Mouse (Mus musculus): ENCODE results near the gene Gpatch2. TPM values are rescaled to one million over a fixed set of nuclear protein-coding genes. Genes with fewer than 3 reads are reported as not detected.

Gpatch2 gene
- polyA plus RNA-seq, 1 experiment from 2014 or later, result 19.5 TPM

DNA sequence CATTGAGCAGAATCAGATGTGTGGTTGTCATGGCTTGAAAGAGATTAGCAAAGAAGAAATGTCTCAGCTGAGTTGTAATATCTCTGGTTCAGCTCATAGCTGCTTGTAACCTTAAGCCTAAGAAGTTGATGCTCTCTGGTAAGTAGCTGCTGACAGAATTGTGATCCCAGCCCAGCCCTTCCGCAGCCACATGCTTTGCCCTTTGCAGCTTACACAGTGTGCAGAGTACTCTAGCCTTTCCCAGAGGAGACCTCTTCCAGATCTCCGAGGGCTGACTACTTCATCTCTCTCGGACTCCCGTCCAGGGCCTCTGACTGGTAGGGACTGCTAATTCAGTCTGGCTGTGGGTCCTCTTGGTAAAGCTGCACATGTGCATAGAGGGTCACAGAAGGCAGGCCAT lies 92.0 kb downstream of the Gpatch2 start:
- Histone ChIP-seq H3K27ac (ENCODE audit: low read length) (no peak overlapping the region), H3K9ac (ENCODE audit: low read depth, low read length) (no peak overlapping the region), H3K4me3 (ENCODE audit: low read depth, low read length) (no peak overlapping the region), H3K4me1 (ENCODE audit: control insufficient read depth, insufficient read depth, low read length) (no peaks in the 10 kb centered on the region; the same call in 1 of the 2 replicates), H3K4me2 (ENCODE audit: low read length) (no peak overlapping the region), H3K9me3 (replicated peaks; ENCODE audit: control insufficient read depth, low read length, poor library complexity, severe bottlenecking) (no peaks in the 10 kb centered on the region), H3K27me3 (ENCODE audit: control insufficient read depth, insufficient read depth, low read depth, low read length) (no peaks in the 10 kb centered on the region), H3K36me3 (ENCODE audit: control insufficient read depth, insufficient read depth, low read length) (peaks cover 2% of the 10 kb centered on the region; the same call in 1 of the 2 replicates)
- WGBS, result 94% methylated on average over 4 of the region's 4 CpGs
- no peak for ATAC-seq

DNA sequence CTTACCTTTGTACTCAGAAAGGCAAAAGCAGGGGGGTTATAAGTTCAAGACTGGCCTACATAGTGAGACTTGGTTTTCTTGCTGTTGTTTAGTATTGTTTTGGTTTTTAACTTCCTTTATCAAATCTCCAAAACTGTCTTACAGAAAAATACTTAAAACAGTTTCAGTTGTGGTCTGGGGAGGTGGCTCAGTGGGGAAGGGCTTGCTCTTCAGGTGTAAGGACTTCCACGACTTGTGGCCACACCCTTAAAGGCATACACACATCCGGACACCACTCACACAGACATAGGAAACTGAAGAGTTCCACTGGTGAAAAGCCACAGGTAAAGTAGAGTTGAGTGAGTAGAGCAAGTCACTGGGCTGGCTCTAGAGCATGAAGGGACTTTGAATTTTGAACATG lies 93.2 kb downstream of the Gpatch2 start:
- 90% methylated on average over 2 of the region's 2 CpGs for WGBS
- no peaks in the 10 kb centered on the region for H3K4me1 ChIP-seq (ENCODE audit: control insufficient read depth, insufficient read depth, low read length)
- no peak overlapping the region for H3K4me3 ChIP-seq (ENCODE audit: low read depth, low read length)
- H3K9ac ChIP-seq (ENCODE audit: low read depth, low read length), result no peak overlapping the region
- ATAC-seq, result no peak
- H3K4me2 ChIP-seq (ENCODE audit: low read length), result no peak overlapping the region
- peaks cover 2% of the 10 kb centered on the region; the same call in 1 of the 2 replicates for H3K36me3 ChIP-seq (ENCODE audit: control insufficient read depth, insufficient read depth, low read length)
- H3K27ac ChIP-seq (ENCODE audit: low read length), result no peak overlapping the region
- no peaks in the 10 kb centered on the region for H3K9me3 ChIP-seq (replicated peaks; ENCODE audit: control insufficient read depth, low read length, poor library complexity, severe bottlenecking)
- no peaks in the 10 kb centered on the region for H3K27me3 ChIP-seq (ENCODE audit: control insufficient read depth, insufficient read depth, low read depth, low read length)

DNA sequence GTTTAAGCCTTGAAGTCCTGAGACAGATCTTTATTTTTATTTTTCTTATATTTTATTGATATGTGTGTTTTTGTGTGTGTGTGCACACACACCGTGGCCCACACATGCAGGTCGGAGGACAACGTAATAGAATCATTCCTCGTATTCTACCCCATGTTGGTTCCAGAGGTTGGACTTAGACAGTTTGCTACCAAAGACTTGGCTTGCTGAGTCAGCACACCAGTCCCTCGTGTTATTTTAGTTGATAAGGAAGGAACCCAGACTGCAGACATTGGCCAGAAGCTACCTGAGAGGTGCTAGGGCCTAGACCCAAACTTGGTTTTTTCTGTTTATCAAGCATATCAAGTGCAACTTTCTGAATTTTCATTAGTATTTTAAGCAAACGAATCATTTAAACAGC lies 95.8 kb downstream of the Gpatch2 start:
- Histone ChIP-seq H3K4me1 (ENCODE audit: control insufficient read depth, insufficient read depth, low read length) (no peaks in the 10 kb centered on the region), H3K9ac (ENCODE audit: low read depth, low read length) (no peak overlapping the region), H3K36me3 (ENCODE audit: control insufficient read depth, insufficient read depth, low read length) (peaks cover 2% of the 10 kb centered on the region; the same call in 1 of the 2 replicates), H3K4me2 (ENCODE audit: low read length) (no peak overlapping the region), H3K9me3 (replicated peaks; ENCODE audit: control insufficient read depth, low read length, poor library complexity, severe bottlenecking) (no peaks in the 10 kb centered on the region), H3K27ac (ENCODE audit: low read length) (no peak overlapping the region), H3K4me3 (ENCODE audit: low read depth, low read length) (no peak overlapping the region), H3K27me3 (ENCODE audit: control insufficient read depth, insufficient read depth, low read depth, low read length) (no peaks in the 10 kb centered on the region)
- 92% methylated on average over 6 of the region's 6 CpGs for WGBS
- ATAC-seq, result no peak

DNA sequence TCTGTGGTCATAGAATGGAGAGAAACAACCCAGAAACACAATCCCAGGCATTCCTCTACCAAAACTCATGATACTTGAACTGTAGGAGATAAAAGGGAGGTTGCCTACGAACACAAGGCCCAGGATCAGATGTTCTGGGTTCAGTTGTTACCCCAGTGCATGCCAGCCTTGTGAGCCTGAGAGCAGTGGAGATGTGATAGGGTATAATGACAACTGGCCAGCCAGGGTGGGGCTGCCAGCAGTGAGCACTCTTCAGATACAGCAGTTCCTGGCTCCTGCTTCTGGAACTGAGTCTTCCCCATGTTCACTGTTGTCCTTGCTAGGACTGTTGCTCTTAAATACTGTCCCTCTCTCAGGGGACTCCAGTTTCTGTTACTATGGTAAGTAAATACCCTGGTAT lies 98.0 kb downstream of the Gpatch2 start:
- no peak overlapping the region for H3K27ac ChIP-seq (ENCODE audit: low read length)
- H3K9me3 ChIP-seq (replicated peaks; ENCODE audit: control insufficient read depth, low read length, poor library complexity, severe bottlenecking), result no peaks in the 10 kb centered on the region
- H3K9ac ChIP-seq (ENCODE audit: low read depth, low read length), result no peak overlapping the region
- H3K4me1 ChIP-seq (ENCODE audit: control insufficient read depth, insufficient read depth, low read length), result no peaks in the 10 kb centered on the region
- H3K36me3 ChIP-seq (ENCODE audit: control insufficient read depth, insufficient read depth, low read length), result no peaks in the 10 kb centered on the region
- 93% methylated on average over 1 of the region's 1 CpGs for WGBS
- H3K4me3 ChIP-seq (ENCODE audit: low read depth, low read length), result no peak overlapping the region
- H3K4me2 ChIP-seq (ENCODE audit: low read length), result no peak overlapping the region
- no peak for ATAC-seq
- H3K27me3 ChIP-seq (ENCODE audit: control insufficient read depth, insufficient read depth, low read depth, low read length), result no peaks in the 10 kb centered on the region

DNA sequence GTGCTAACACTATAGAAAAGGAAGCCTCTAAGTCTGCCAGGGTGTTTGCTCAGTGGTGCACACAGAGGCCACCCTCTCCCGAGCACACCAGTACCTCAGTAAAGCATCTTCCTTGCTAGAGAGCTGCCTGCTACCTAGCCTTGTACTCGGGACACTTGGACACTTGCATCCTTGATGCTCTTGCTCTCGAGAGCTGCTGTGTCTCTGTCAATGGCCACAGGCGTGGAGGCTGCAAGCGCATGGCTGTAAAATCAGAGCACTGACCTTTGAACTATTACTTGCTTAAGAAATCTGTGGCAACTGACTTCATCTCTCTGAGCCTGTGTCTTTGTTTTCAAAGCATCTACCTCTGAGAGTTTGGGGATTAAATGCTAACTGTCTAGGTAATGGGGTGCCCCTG lies 98.5 kb downstream of the Gpatch2 start:
- Histone ChIP-seq H3K4me2 (ENCODE audit: low read length) (no peak overlapping the region), H3K27ac (ENCODE audit: low read length) (no peak overlapping the region), H3K9me3 (replicated peaks; ENCODE audit: control insufficient read depth, low read length, poor library complexity, severe bottlenecking) (no peaks in the 10 kb centered on the region), H3K9ac (ENCODE audit: low read depth, low read length) (no peak overlapping the region), H3K4me3 (ENCODE audit: low read depth, low read length) (no peak overlapping the region), H3K36me3 (ENCODE audit: control insufficient read depth, insufficient read depth, low read length) (no peaks in the 10 kb centered on the region), H3K27me3 (ENCODE audit: control insufficient read depth, insufficient read depth, low read depth, low read length) (no peaks in the 10 kb centered on the region), H3K4me1 (ENCODE audit: control insufficient read depth, insufficient read depth, low read length) (no peaks in the 10 kb centered on the region)
- WGBS, result 75% methylated on average over 5 of the region's 5 CpGs
- ATAC-seq, result no peak

DNA sequence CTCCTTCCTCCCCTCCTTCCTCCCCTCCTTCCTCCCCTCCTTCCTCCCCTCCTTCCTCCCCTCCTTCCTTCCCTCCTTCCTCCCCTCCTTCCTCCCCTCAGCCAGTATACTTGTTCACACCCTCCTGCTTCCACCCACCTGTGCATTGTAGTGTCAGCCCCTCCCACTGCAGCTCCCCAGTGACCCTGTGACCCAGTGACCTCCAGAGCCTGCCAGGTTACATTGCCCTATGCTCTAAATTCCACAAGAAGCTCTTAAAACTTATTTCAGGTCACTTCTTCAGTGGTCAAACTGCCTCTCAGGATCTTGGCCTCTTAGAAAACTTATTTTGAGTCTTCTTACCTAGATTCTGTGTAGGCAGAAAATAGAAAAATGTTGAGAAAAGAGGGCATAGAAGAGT lies 99.2 kb downstream of the Gpatch2 start:
- Histone ChIP-seq H3K4me3 (ENCODE audit: low read depth, low read length) (no peak overlapping the region), H3K4me2 (ENCODE audit: low read length) (no peak overlapping the region), H3K9me3 (replicated peaks; ENCODE audit: control insufficient read depth, low read length, poor library complexity, severe bottlenecking) (no peaks in the 10 kb centered on the region), H3K27me3 (ENCODE audit: control insufficient read depth, insufficient read depth, low read depth, low read length) (no peaks in the 10 kb centered on the region), H3K36me3 (ENCODE audit: control insufficient read depth, insufficient read depth, low read length) (no peaks in the 10 kb centered on the region), H3K9ac (ENCODE audit: low read depth, low read length) (no peak overlapping the region), H3K4me1 (ENCODE audit: control insufficient read depth, insufficient read depth, low read length) (no peaks in the 10 kb centered on the region), H3K27ac (ENCODE audit: low read length) (no peak overlapping the region)
- no peak for ATAC-seq

DNA sequence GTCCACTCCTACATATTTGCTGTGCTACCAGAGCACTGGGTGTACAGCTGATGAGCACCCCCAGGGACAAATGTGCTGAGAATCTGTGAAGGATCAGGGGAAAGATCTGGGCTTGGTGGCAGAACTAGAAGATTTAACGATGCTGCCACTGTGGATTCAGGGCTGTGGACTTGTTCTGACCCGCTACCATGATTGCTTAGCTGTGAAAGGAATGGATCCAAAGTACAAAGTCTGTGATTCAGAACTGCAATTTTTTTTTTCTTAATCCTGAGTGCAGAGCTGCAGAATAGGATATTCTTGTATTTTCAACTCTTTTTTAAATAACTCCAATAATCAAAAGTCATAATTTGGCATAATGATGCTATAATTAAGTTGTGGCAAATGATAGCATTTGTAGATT lies 100.5 kb downstream of the Gpatch2 start:
- H3K27me3 ChIP-seq (ENCODE audit: control insufficient read depth, insufficient read depth, low read depth, low read length), result no peaks in the 10 kb centered on the region
- no peak overlapping the region for H3K4me2 ChIP-seq (ENCODE audit: low read length)
- ATAC-seq, result no peak
- no peaks in the 10 kb centered on the region for H3K4me1 ChIP-seq (ENCODE audit: control insufficient read depth, insufficient read depth, low read length)
- H3K36me3 ChIP-seq (ENCODE audit: control insufficient read depth, insufficient read depth, low read length), result no peaks in the 10 kb centered on the region
- H3K27ac ChIP-seq (ENCODE audit: low read length), result no peak overlapping the region
- H3K9ac ChIP-seq (ENCODE audit: low read depth, low read length), result no peak overlapping the region
- 76% methylated on average over 2 of the region's 2 CpGs for WGBS
- no peaks in the 10 kb centered on the region for H3K9me3 ChIP-seq (replicated peaks; ENCODE audit: control insufficient read depth, low read length, poor library complexity, severe bottlenecking)
- H3K4me3 ChIP-seq (ENCODE audit: low read depth, low read length), result no peak overlapping the region

DNA sequence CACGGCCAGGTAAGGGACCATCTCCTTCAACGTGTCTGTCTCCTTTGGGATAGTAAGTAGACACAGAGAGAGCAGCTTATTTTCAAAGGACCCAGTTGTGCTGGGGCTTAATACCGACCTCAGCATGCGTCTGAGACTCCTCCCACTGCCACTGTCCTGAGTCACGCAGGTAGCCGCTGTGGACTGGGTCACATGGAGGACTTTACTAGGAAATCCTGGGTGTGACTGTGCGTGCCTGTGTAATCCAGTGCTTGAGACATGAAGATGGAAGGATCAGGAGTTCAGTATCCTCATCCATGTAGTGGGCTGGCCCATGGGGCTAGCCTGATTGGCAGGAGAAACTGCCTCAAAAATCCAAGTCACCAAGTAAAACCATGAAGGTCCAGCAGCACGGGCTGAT lies 101.2 kb downstream of the Gpatch2 start:
- 82% methylated on average over 8 of the region's 8 CpGs for WGBS
- H3K4me1 ChIP-seq (ENCODE audit: control insufficient read depth, insufficient read depth, low read length), result no peaks in the 10 kb centered on the region
- H3K27ac ChIP-seq (ENCODE audit: low read length), result no peak overlapping the region
- no peak for ATAC-seq
- no peaks in the 10 kb centered on the region for H3K36me3 ChIP-seq (ENCODE audit: control insufficient read depth, insufficient read depth, low read length)
- H3K9ac ChIP-seq (ENCODE audit: low read depth, low read length), result no peak overlapping the region
- H3K9me3 ChIP-seq (replicated peaks; ENCODE audit: control insufficient read depth, low read length, poor library complexity, severe bottlenecking), result no peaks in the 10 kb centered on the region
- no peak overlapping the region for H3K4me3 ChIP-seq (ENCODE audit: low read depth, low read length)
- no peak overlapping the region for H3K4me2 ChIP-seq (ENCODE audit: low read length)
- H3K27me3 ChIP-seq (ENCODE audit: control insufficient read depth, insufficient read depth, low read depth, low read length), result no peaks in the 10 kb centered on the region

DNA sequence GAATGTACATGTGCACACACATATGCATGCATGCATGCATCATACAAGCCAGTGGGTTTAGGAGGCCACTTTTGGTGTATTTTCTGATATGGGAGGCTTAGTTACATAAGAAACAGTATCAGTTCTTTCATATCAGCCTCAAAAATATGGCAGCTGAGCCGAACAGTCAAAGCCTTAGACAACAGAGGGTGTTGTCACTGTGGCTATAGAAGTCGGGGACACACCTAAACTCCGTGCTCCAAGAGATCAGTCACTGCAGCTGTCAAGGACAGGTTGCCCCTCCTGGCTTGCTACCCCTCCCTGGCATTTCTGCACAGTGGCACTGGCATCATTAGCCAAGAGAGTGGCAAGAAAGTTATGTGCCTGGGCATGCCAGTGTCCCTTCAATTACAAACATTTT lies 106.5 kb downstream of the Gpatch2 start:
- H3K4me2 ChIP-seq (ENCODE audit: low read length), result no peak overlapping the region
- no peaks in the 10 kb centered on the region for H3K27me3 ChIP-seq (ENCODE audit: control insufficient read depth, insufficient read depth, low read depth, low read length)
- 92% methylated on average over 3 of the region's 3 CpGs for WGBS
- H3K9ac ChIP-seq (ENCODE audit: low read depth, low read length), result no peak overlapping the region
- ATAC-seq, result no peak
- H3K4me1 ChIP-seq (ENCODE audit: control insufficient read depth, insufficient read depth, low read length), result no peaks in the 10 kb centered on the region
- H3K36me3 ChIP-seq (ENCODE audit: control insufficient read depth, insufficient read depth, low read length), result no peaks in the 10 kb centered on the region
- H3K9me3 ChIP-seq (replicated peaks; ENCODE audit: control insufficient read depth, low read length, poor library complexity, severe bottlenecking), result no peaks in the 10 kb centered on the region
- no peak overlapping the region for H3K4me3 ChIP-seq (ENCODE audit: low read depth, low read length)
- no peak overlapping the region for H3K27ac ChIP-seq (ENCODE audit: low read length)
